Mouse (Mus musculus) kidney, adult 2 months (tissue): ENCODE data around the gene Vav3.

ENCODE experiments used
- CTCF ChIP-seq: fragments of 200-500 bp; conservative IDR thresholded peaks from 2 replicates; pipeline ENCODE4 v1.5.1; 2011; ENCODE audit warnings: low read depth, mild to moderate bottlenecking, control low read depth, low read length, moderate library complexity, mixed read lengths; ENCODE audit not compliant: insufficient read depth, insufficient read length
- POLR2A ChIP-seq: fragments of 200-500 bp; IDR thresholded peaks from one replicate; pipeline ENCODE4 v1.6.1; 2011; ENCODE audit warnings: low read depth, low read length, control low read depth

DNA sequence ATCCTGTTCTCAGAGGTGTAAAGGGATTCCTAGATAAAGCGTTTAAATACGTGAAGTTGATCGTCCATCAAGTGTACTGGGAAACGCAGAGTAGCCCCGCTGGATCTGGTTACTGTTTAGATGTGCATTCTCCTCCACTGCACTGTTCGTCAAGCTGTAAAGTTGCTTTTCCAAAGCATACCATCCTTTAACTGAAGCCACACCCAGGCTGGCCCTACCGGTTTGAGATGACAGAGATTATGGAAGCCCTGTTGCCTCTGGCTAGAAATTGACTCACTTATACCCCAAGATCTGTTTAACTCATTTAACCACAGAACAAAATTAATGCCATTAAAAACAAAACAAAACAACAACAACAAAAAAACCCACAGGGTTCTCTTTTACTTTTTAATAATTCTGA lies 238.5 kb downstream of the Vav3 start:
- TF ChIP-seq CTCF = no peak
- no peak for TF ChIP-seq POLR2A
